Mouse (Mus musculus): Measurements from ENCODE around the gene Cox7a1. TPM values are rescaled to one million over a fixed set of nuclear protein-coding genes. Genes with fewer than 3 reads are reported as not detected.
A peak's percentile ranks its signal among the peaks of the same experiment; 100 is the strongest.

The Cox7a1 gene
- polyA plus RNA-seq, 1 experiment = 32.0 TPM

DNA sequence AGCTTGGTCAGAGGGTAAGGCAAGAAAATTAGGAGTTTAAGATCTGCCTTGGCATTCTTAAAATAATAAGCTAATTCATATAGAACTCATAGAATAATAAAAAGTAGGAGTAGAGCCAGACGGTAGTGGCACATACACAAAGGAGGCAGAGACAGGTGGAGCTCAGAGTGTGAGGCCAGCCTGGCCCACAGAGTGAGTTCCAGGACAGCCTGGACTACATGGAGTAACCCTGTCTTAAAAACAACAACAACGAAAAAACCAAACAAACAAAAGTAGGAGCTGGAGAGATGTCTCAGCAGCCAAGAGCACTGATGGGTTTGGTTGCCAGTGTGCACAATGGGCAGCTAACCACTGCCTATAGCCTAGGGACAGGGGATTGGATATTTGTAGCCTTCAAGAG lies 33.3 kb downstream of the Cox7a1 start:
- peaks cover 7% of the 10 kb centered on the region; the same call in 1 of the 2 replicates for H3K4me1 ChIP-seq (ENCODE audit: control insufficient read depth, insufficient read depth, low read length)
- H3K27ac ChIP-seq (ENCODE audit: insufficient read depth, low read length) = no peak overlapping the region
- H3K4me3 ChIP-seq (replicated peaks; ENCODE audit: insufficient read depth, low read depth, low read length) = no peak overlapping the region
- no peak for TF ChIP-seq POLR2A (IDR thresholded peaks at IDR 0.05; ENCODE audit: borderline replicate concordance, insufficient read depth, low read length)
- no peak for TF ChIP-seq CTCF (IDR thresholded peaks at IDR 0.05; ENCODE audit: borderline replicate concordance, insufficient read depth, low read depth, low read length)
- 78% methylated on average over 2 of the region's 2 CpGs for WGBS
- H3K27me3 ChIP-seq (ENCODE audit: control insufficient read depth, insufficient read depth, low read length) = no peaks in the 10 kb centered on the region
- no peak for DNase-seq

DNA sequence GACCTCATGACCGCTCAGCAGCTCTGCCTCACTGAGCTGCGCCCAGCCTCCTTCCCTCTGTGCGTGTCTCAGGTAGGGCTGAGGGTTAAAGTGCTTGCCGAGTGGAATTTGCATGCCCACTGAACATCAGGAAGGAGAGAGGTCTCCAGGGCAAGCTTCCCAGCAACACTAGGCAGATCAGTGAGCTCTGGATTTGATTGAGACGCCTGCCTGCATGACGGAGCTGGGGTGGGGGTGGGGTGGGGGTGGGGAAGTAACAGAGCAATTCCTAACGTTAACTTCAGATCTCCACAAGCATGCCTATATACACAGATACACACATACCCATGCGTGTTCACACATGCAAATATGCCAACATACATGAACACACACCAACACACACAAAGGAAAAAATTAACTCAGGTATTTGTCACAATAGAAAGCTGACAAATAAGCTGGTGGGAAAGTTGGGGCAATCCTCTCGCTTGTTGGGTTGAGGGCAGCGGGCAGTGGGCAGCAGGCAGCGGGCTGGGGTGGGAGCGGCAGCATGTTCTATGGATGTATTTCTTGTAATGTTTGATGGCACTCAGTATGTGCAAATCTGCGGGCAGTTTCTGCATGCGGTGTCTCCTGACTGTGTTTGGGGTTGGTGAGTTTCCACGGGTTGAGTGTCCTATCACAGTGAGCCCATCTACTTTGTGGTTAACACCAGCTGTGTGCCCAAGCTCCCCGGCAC lies 35.5 kb downstream of the Cox7a1 start:
- H3K27ac ChIP-seq (ENCODE audit: insufficient read depth, low read length) = peak overlapping the region; percentile 75
- 5% methylated on average over 16 of the region's 16 CpGs for WGBS
- peak; percentile 44; the same call in 1 of the 2 replicates for TF ChIP-seq POLR2A (IDR thresholded peaks at IDR 0.05; ENCODE audit: borderline replicate concordance, insufficient read depth, low read length)
- TF ChIP-seq CTCF (IDR thresholded peaks at IDR 0.05; ENCODE audit: borderline replicate concordance, insufficient read depth, low read depth, low read length) = no peak
- peak; percentile 58 to 70 for DNase-seq
- H3K4me1 ChIP-seq (ENCODE audit: control insufficient read depth, insufficient read depth, low read length) = peaks cover 7% of the 10 kb centered on the region; the same call in 1 of the 2 replicates
- H3K27me3 ChIP-seq (ENCODE audit: control insufficient read depth, insufficient read depth, low read length) = no peaks in the 10 kb centered on the region
- peak overlapping the region; percentile 71 for H3K4me3 ChIP-seq (replicated peaks; ENCODE audit: insufficient read depth, low read depth, low read length)

DNA sequence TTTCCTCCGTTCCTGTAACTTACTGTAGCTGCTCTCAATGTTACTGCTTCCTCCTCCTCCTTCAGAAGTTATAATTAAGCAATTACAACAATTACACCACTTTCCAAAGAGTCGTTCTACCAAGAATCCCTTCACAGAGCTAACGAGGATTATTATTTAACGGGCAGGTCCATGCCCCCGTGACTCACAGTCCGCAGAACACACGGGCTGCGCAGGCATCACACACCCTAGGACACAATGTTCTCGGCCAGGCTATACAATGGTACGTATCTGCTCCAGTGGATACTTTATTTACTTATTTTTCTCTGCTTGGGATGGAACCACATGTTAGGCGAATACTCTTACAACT lies 36.0 kb downstream of the Cox7a1 start:
- WGBS = 17% methylated on average over 11 of the region's 11 CpGs
- H3K27me3 ChIP-seq (ENCODE audit: control insufficient read depth, insufficient read depth, low read length) = no peaks in the 10 kb centered on the region
- no peak for DNase-seq
- H3K4me3 ChIP-seq (replicated peaks; ENCODE audit: insufficient read depth, low read depth, low read length) = peak overlapping the region; percentile 53
- TF ChIP-seq CTCF (IDR thresholded peaks at IDR 0.05; ENCODE audit: borderline replicate concordance, insufficient read depth, low read depth, low read length) = no peak
- TF ChIP-seq POLR2A (IDR thresholded peaks at IDR 0.05; ENCODE audit: borderline replicate concordance, insufficient read depth, low read length) = no peak
- H3K4me1 ChIP-seq (ENCODE audit: control insufficient read depth, insufficient read depth, low read length) = peaks cover 7% of the 10 kb centered on the region; the same call in 1 of the 2 replicates
- 0 out of 2 replicates have a peak overlapping the region, but pooled peaks have one; percentile 26 for H3K27ac ChIP-seq (ENCODE audit: insufficient read depth, low read length)

DNA sequence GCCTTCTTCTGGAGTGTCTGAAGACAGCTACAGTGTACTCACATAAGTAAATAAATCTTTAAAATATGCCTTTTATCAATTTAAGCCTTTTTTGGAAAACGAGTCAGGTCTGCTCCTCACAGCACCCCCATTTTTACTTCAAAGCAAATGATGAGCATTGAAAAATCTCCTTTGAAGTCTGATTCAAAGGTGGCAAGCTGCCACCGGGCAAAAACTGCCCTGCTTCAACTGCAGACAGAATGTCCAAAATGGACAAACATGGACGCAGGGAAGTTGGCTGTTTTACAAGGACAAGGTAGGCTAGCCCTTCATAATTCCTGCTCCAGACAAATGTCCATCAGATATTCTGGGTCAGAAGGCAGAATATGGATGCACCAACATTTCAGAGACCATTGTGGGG lies 37.5 kb downstream of the Cox7a1 start:
- no peak for TF ChIP-seq CTCF (IDR thresholded peaks at IDR 0.05; ENCODE audit: borderline replicate concordance, insufficient read depth, low read depth, low read length)
- TF ChIP-seq POLR2A (IDR thresholded peaks at IDR 0.05; ENCODE audit: borderline replicate concordance, insufficient read depth, low read length) = no peak
- DNase-seq = no peak

DNA sequence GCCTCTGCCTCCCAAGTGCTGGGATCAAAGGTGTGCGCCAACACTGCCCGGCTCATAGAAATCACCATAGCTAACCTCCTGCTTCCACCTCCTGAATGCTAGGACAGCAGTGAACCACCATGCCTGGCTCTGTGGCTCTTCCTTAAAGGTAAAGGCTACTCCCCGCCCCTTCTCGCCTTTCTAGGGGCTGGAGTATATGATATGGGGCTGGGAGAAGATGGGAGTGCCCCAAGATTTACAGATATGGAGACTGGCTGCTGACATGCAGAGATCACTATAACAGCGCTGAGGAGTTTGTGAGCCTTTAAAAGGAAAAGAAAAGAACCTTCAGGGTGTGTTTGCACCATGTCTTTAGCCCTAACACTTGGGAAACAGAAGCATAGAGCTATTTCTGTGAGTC lies 38.3 kb downstream of the Cox7a1 start:
- no peak for TF ChIP-seq POLR2A (IDR thresholded peaks at IDR 0.05; ENCODE audit: borderline replicate concordance, insufficient read depth, low read length)
- TF ChIP-seq CTCF (IDR thresholded peaks at IDR 0.05; ENCODE audit: borderline replicate concordance, insufficient read depth, low read depth, low read length) = no peak
- H3K4me1 ChIP-seq (ENCODE audit: control insufficient read depth, insufficient read depth, low read length) = peaks cover 5% of the 10 kb centered on the region; the same call in 1 of the 2 replicates
- 95% methylated on average over 5 of the region's 5 CpGs for WGBS
- no peak overlapping the region for H3K27ac ChIP-seq (ENCODE audit: insufficient read depth, low read length)
- no peak overlapping the region for H3K4me3 ChIP-seq (replicated peaks; ENCODE audit: insufficient read depth, low read depth, low read length)
- H3K27me3 ChIP-seq (ENCODE audit: control insufficient read depth, insufficient read depth, low read length) = no peaks in the 10 kb centered on the region
- no peak for DNase-seq

More for the DNA sequence above, 37.5 kb downstream of the Cox7a1 start:
- no peak overlapping the region for H3K4me3 ChIP-seq (replicated peaks; ENCODE audit: insufficient read depth, low read depth, low read length)
- WGBS = 63% methylated on average over 3 of the region's 3 CpGs
- H3K27me3 ChIP-seq (ENCODE audit: control insufficient read depth, insufficient read depth, low read length) = no peaks in the 10 kb centered on the region
- peaks cover 6% of the 10 kb centered on the region; the same call in 1 of the 2 replicates for H3K4me1 ChIP-seq (ENCODE audit: control insufficient read depth, insufficient read depth, low read length)
- no peak overlapping the region for H3K27ac ChIP-seq (ENCODE audit: insufficient read depth, low read length)

DNA sequence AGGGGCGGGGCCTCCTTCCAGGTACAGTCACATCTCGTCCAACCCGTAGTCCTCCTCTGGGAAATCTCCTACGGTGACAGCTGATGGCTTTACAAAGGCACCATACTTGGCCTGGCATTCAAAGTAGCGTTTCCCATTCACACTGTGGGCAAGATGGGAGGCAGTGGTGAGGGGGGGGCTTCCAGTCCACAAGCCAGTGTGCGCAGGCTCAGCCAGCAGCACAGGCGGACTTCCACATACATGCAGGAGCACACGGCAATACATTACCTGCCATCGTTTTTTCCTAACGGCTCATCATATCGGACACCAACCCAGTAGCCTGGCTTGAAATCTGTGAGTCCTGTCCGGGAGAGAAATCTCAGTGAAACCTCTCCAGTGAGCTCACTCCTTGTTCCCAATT lies 40.3 kb downstream of the Cox7a1 start:
- DNase-seq = no peak
- H3K27ac ChIP-seq (ENCODE audit: insufficient read depth, low read length) = no peak overlapping the region
- TF ChIP-seq POLR2A (IDR thresholded peaks at IDR 0.05; ENCODE audit: borderline replicate concordance, insufficient read depth, low read length) (no peak), CTCF (IDR thresholded peaks at IDR 0.05; ENCODE audit: borderline replicate concordance, insufficient read depth, low read depth, low read length) (no peak)
- 85% methylated on average over 12 of the region's 12 CpGs for WGBS
- 0 out of 2 replicates have a peak, but pooled peaks cover under 1% of the 10 kb centered on the region for H3K4me1 ChIP-seq (ENCODE audit: control insufficient read depth, insufficient read depth, low read length)
- no peak overlapping the region for H3K4me3 ChIP-seq (replicated peaks; ENCODE audit: insufficient read depth, low read depth, low read length)
- H3K27me3 ChIP-seq (ENCODE audit: control insufficient read depth, insufficient read depth, low read length) = no peaks in the 10 kb centered on the region

DNA sequence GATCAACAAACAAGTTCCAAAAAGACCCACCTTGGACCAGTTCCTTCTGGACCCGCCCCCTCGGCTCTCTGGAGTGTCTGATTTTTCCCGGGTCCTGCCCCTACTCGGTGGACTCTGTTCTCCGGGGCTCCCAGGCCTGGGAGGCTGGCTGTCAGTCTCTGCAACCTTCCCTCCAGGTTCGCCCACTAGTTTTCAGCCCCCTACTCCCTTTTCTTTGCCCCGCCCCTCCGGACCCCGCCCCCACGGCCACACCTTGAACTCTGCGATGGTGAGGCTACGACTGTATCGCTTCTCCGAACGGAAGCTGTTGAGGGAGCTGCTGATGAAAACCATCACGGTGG lies 47.4 kb downstream of the Cox7a1 start:
- WGBS = under 1% methylated on average over 16 of the region's 16 CpGs
- no peak overlapping the region for H3K27ac ChIP-seq (ENCODE audit: insufficient read depth, low read length)

More for the DNA sequence above, 47.4 kb downstream of the Cox7a1 start:
- Histone ChIP-seq H3K4me3 (replicated peaks; ENCODE audit: insufficient read depth, low read depth, low read length) (peak overlapping the region; percentile 88), H3K27me3 (ENCODE audit: control insufficient read depth, insufficient read depth, low read length) (no peaks in the 10 kb centered on the region), H3K4me1 (ENCODE audit: control insufficient read depth, insufficient read depth, low read length) (peaks cover 10% of the 10 kb centered on the region)
- DNase-seq = no peak
- TF ChIP-seq CTCF (IDR thresholded peaks at IDR 0.05; ENCODE audit: borderline replicate concordance, insufficient read depth, low read depth, low read length) = no peak
- no peak for TF ChIP-seq POLR2A (IDR thresholded peaks at IDR 0.05; ENCODE audit: borderline replicate concordance, insufficient read depth, low read length)

Measured in cerebellum, adult 2 months (tissue).